Mouse (Mus musculus) spleen, adult 2 months (tissue): ENCODE results near the gene Utp15.

Experiments
- CTCF ChIP-seq: fragments of 200-500 bp; IDR thresholded peaks from 2 replicates; pipeline ENCODE4 v1.5.1; 2011; ENCODE audit warnings: mild to moderate bottlenecking, inconsistent platforms; ENCODE audit not compliant: insufficient read depth, insufficient read length, insufficient replicate concordance; ENCODE audit errors: extremely low read depth
- POLR2A ChIP-seq: fragments of 200-500 bp; IDR thresholded peaks from 2 replicates; pipeline ENCODE4 v1.6.1; 2011; ENCODE audit warnings: low read depth, low read length, inconsistent platforms

DNA sequence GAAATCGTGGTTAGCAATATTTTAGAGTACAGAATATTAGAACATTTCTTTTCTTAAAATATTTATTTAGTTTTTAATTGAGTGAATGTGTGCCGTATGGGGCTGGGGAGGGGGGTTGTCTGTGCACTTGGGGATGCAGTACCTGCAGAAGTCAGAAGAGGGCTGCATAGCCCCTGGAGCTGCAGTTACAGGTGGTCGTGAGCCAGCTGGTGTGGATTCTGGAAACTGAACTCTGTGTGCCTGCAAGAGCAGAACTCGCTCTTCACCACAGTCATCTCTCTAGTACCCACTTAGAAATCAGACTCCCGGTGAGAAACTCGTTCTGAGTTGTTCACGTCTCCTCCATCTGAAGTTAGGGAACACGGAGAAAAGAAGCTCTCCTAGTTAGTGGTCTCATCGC is 54.0 kb downstream of the Utp15 start:
- TF ChIP-seq POLR2A (no peak), CTCF (no peak)
